Comparison of ENCODE assay signal across 18 mouse cellular contexts in the genomic region with DNA sequence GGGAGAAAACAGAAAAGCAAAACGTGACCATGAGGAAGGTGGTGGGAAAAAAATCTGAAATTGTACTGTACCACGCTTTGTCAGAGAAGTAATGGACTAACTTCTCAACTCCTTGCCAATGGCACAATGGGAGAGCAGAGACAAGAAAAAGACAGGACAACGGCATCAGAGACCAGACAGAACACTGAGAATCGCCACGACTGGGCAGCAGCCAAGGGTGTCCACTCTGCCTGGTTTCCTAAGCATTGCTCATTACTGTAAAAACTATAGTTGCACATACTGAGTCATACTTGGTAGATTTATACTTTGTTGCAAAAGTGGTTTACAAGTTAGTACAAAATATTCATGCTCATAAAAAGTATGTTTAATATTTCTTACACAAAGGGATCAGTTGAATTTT.
DNase-seq lines count a peak whose midpoint lies in the region.
"Had no signal": no experiment of that assay in that cellular context is flagged by ENCODE, and none has a peak within 500 bp of the region (broad histone marks: within the 10 kb centered on the region; RNA-seq: fewer than 3 reads in every experiment).

No protein-coding gene starts in this region.

- peak; percentile 63 for DNase-seq in adrenal gland, adult 2 months
- DNase-seq in adrenal gland, postnatal 4 days (ENCODE audit: low spot score in 2 of 2) = no peak
- peak; percentile 79 for DNase-seq in NIH3T3 (ENCODE audit: low read depth)
- DNase-seq in adrenal gland, postnatal 14 days = peak; percentile 41
- no peak for DNase-seq in right cerebral cortex, postnatal 14 days
- DNase-seq in urinary bladder, postnatal 4 days (ENCODE audit: low spot score in 2 of 2) = no peak
- DNase-seq in cerebellum, adult 11-12 months = no peak
- DNase-seq: cerebellum, adult 8-10 months; cerebellum, postnatal 36 days; embryo, embryonic 11 days; gastrocnemius, postnatal 25 days; heart, adult 2 months; heart, postnatal 10 days; kidney, adult 11 months; kidney, postnatal 25 days; lung, embryonic 14.5 days; lung, postnatal 14 days; thymus, postnatal 14 days had no signal

Comparison
In these comparisons a context has a peak if more than half of its experiments do, and no peak if none do; other contexts are left out.
1. DNase-seq: peak in adrenal gland, adult 2 months (single experiment), NIH3T3 (single experiment) and adrenal gland, postnatal 14 days (single experiment); none in adrenal gland, postnatal 4 days (0 of 2), right cerebral cortex, postnatal 14 days (single experiment), urinary bladder, postnatal 4 days (0 of 2) and cerebellum, adult 11-12 months (single experiment).